Mouse (Mus musculus): ENCODE measurements at regions not wholly inside any gene's neighbourhood (a gene's known extent, or its start where the extent isn't known, plus 50 kb on each side); places are given as distances from the start of the nearest gene placed in this dataset.

- Histone ChIP-seq H3K27ac (replicated peaks) (no peak overlapping the region), H3K4me1 (peaks cover 4% of the 10 kb centered on the region; the same call in 1 of the 2 replicates), H3K27me3 (no peaks in the 10 kb centered on the region), H3K4me2 (replicated peaks) (no peak overlapping the region), H3K9ac (replicated peaks) (no peak overlapping the region), H3K9me3 (no peaks in the 10 kb centered on the region), H3K4me3 (no peak overlapping the region), H3K36me3 (no peaks in the 10 kb centered on the region)
- WGBS, result 88% methylated on average over 10 of the region's 10 CpGs
- ATAC-seq (ENCODE audit: low FRiP score, low read depth), result no peak
Measured at GRCm38 (mm10) chr3:34426955-34427354, 223.2 kb upstream of the Sox2 start.

- 70% methylated on average over 3 of the region's 3 CpGs for WGBS
- Histone ChIP-seq H3K9ac (replicated peaks) (no peak overlapping the region; the same call in 1 of the 2 replicates), H3K4me3 (no peak overlapping the region), H3K36me3 (no peaks in the 10 kb centered on the region), H3K9me3 (no peaks in the 10 kb centered on the region), H3K4me2 (replicated peaks) (peak overlapping the region; percentile 30; the same call in 1 of the 2 replicates), H3K27me3 (no peaks in the 10 kb centered on the region), H3K27ac (replicated peaks) (peak overlapping the region; percentile 63), H3K4me1 (peaks cover 13% of the 10 kb centered on the region)
- peak; percentile 57 for ATAC-seq (ENCODE audit: low FRiP score, low read depth)
Measured at GRCm38 (mm10) chr3:34411915-34412306, 238.3 kb upstream of the Sox2 start.

GRCm38 (mm10) chr3:34411142-34411914 is 238.9 kb upstream of the Sox2 start:
- Histone ChIP-seq H3K4me2 (replicated peaks) (peak overlapping the region; percentile 30), H3K4me1 (peaks cover 13% of the 10 kb centered on the region), H3K9me3 (no peaks in the 10 kb centered on the region), H3K27me3 (no peaks in the 10 kb centered on the region), H3K27ac (replicated peaks) (peak overlapping the region; percentile 63), H3K4me3 (no peak overlapping the region), H3K36me3 (no peaks in the 10 kb centered on the region), H3K9ac (replicated peaks) (no peak overlapping the region; the same call in 1 of the 2 replicates)
- WGBS, result 34% methylated on average over 10 of the region's 10 CpGs
- peak; percentile 95 for ATAC-seq (ENCODE audit: low FRiP score, low read depth)

- Histone ChIP-seq H3K9me3 (no peaks in the 10 kb centered on the region), H3K27me3 (no peaks in the 10 kb centered on the region), H3K4me1 (no peaks in the 10 kb centered on the region), H3K36me3 (no peaks in the 10 kb centered on the region), H3K4me2 (replicated peaks) (no peak overlapping the region), H3K27ac (replicated peaks) (no peak overlapping the region), H3K4me3 (no peak overlapping the region), H3K9ac (replicated peaks) (no peak overlapping the region)
- 94% methylated on average over 2 of the region's 2 CpGs for WGBS
- no peak for ATAC-seq (ENCODE audit: low FRiP score, low read depth)
Measured at GRCm38 (mm10) chr3:34403586-34403985, 246.6 kb upstream of the Sox2 start.

- H3K4me3 ChIP-seq, result no peak overlapping the region
- no peak for ATAC-seq (ENCODE audit: low FRiP score, low read depth)
Measured at GRCm38 (mm10) chr3:34391275-34391674, 258.9 kb upstream of the Sox2 start.

GRCm38 (mm10) chr3:34384965-34385505 is 265.2 kb upstream of the Sox2 start:
- Histone ChIP-seq H3K36me3 (no peaks in the 10 kb centered on the region), H3K4me3 (no peak overlapping the region), H3K9ac (replicated peaks) (no peak overlapping the region), H3K4me1 (0 out of 2 replicates have a peak, but pooled peaks cover 3% of the 10 kb centered on the region), H3K27me3 (no peaks in the 10 kb centered on the region), H3K4me2 (replicated peaks) (no peak overlapping the region), H3K27ac (replicated peaks) (no peak overlapping the region), H3K9me3 (no peaks in the 10 kb centered on the region)
- peak; percentile 58; the same call in 1 of the 2 replicates for ATAC-seq (ENCODE audit: low FRiP score, low read depth)
- 57% methylated on average over 12 of the region's 12 CpGs for WGBS

More at GRCm38 (mm10) chr3:34391275-34391674, 258.9 kb upstream of the Sox2 start:
- no peaks in the 10 kb centered on the region for H3K4me1 ChIP-seq
- WGBS, result 85% methylated on average over 2 of the region's 2 CpGs
- no peaks in the 10 kb centered on the region for H3K27me3 ChIP-seq
- H3K9me3 ChIP-seq, result peaks cover 12% of the 10 kb centered on the region; the same call in 1 of the 2 replicates
- H3K36me3 ChIP-seq, result no peaks in the 10 kb centered on the region
- no peak overlapping the region for H3K9ac ChIP-seq (replicated peaks)
- H3K4me2 ChIP-seq (replicated peaks), result no peak overlapping the region
- no peak overlapping the region for H3K27ac ChIP-seq (replicated peaks)

GRCm38 (mm10) chr3:34377913-34378312 is 272.3 kb upstream of the Sox2 start:
- Histone ChIP-seq H3K27ac (replicated peaks) (no peak overlapping the region), H3K4me2 (replicated peaks) (no peak overlapping the region), H3K4me3 (no peak overlapping the region), H3K36me3 (no peaks in the 10 kb centered on the region), H3K27me3 (0 out of 2 replicates have a peak, but pooled peaks cover 5% of the 10 kb centered on the region), H3K9me3 (no peaks in the 10 kb centered on the region), H3K4me1 (peaks cover 17% of the 10 kb centered on the region), H3K9ac (replicated peaks) (no peak overlapping the region)
- ATAC-seq (ENCODE audit: low FRiP score, low read depth), result no peak
- WGBS, result 39% methylated on average over 2 of the region's 2 CpGs

- H3K9ac ChIP-seq (replicated peaks), result 0 out of 2 replicates have a peak overlapping the region, but pooled peaks have one; percentile 28
- H3K9me3 ChIP-seq, result no peaks in the 10 kb centered on the region
- H3K27me3 ChIP-seq, result 0 out of 2 replicates have a peak, but pooled peaks cover 5% of the 10 kb centered on the region
- H3K27ac ChIP-seq (replicated peaks), result no peak overlapping the region
- H3K36me3 ChIP-seq, result no peaks in the 10 kb centered on the region
- H3K4me1 ChIP-seq, result peaks cover 17% of the 10 kb centered on the region
- no peak overlapping the region for H3K4me3 ChIP-seq
- peak; percentile 52 for ATAC-seq (ENCODE audit: low FRiP score, low read depth)
- 22% methylated on average over 12 of the region's 12 CpGs for WGBS
- peak overlapping the region; percentile 38 for H3K4me2 ChIP-seq (replicated peaks)
Measured at GRCm38 (mm10) chr3:34377329-34377728, 272.9 kb upstream of the Sox2 start.

GRCm38 (mm10) chr3:34371418-34371817 is 278.8 kb upstream of the Sox2 start:
- H3K4me1 ChIP-seq, result no peaks in the 10 kb centered on the region
- no peaks in the 10 kb centered on the region for H3K9me3 ChIP-seq
- H3K27me3 ChIP-seq, result 0 out of 2 replicates have a peak, but pooled peaks cover 5% of the 10 kb centered on the region
- H3K9ac ChIP-seq (replicated peaks), result no peak overlapping the region
- WGBS, result 97% methylated on average over 2 of the region's 2 CpGs
- ATAC-seq (ENCODE audit: low FRiP score, low read depth), result no peak
- no peaks in the 10 kb centered on the region for H3K36me3 ChIP-seq
- no peak overlapping the region for H3K4me2 ChIP-seq (replicated peaks)
- no peak overlapping the region for H3K27ac ChIP-seq (replicated peaks)
- no peak overlapping the region for H3K4me3 ChIP-seq

GRCm38 (mm10) chr3:34338100-34338499 is 257.0 kb upstream of the Dnajc19 start:
- H3K36me3 ChIP-seq, result no peaks in the 10 kb centered on the region
- peaks cover 6% of the 10 kb centered on the region; the same call in 1 of the 2 replicates for H3K27me3 ChIP-seq
- H3K4me3 ChIP-seq, result no peak overlapping the region
- no peaks in the 10 kb centered on the region for H3K4me1 ChIP-seq
- H3K27ac ChIP-seq (replicated peaks), result no peak overlapping the region
- H3K9ac ChIP-seq (replicated peaks), result no peak overlapping the region
- 0 out of 2 replicates have a peak, but pooled peaks cover 4% of the 10 kb centered on the region for H3K9me3 ChIP-seq
- no peak overlapping the region for H3K4me2 ChIP-seq (replicated peaks)
- ATAC-seq (ENCODE audit: low FRiP score, low read depth), result no peak
- 86% methylated on average over 9 of the region's 9 CpGs for WGBS

GRCm38 (mm10) chr3:34333555-34333954 is 252.4 kb upstream of the Dnajc19 start:
- peaks cover 18% of the 10 kb centered on the region; the same call in 1 of the 2 replicates for H3K4me1 ChIP-seq
- H3K4me3 ChIP-seq, result no peak overlapping the region
- H3K9me3 ChIP-seq, result no peaks in the 10 kb centered on the region
- peaks cover 12% of the 10 kb centered on the region; the same call in 1 of the 2 replicates for H3K27me3 ChIP-seq
- no peak overlapping the region for H3K27ac ChIP-seq (replicated peaks)
- H3K36me3 ChIP-seq, result no peaks in the 10 kb centered on the region
- H3K4me2 ChIP-seq (replicated peaks), result no peak overlapping the region
- WGBS, result 91% methylated on average over 4 of the region's 4 CpGs
- H3K9ac ChIP-seq (replicated peaks), result no peak overlapping the region
- no peak for ATAC-seq (ENCODE audit: low FRiP score, low read depth)

- Histone ChIP-seq H3K9me3 (no peaks in the 10 kb centered on the region), H3K4me1 (peaks cover 18% of the 10 kb centered on the region; the same call in 1 of the 2 replicates), H3K9ac (replicated peaks) (no peak overlapping the region), H3K4me2 (replicated peaks) (no peak overlapping the region), H3K36me3 (no peaks in the 10 kb centered on the region), H3K27me3 (peaks cover 16% of the 10 kb centered on the region; the same call in 1 of the 2 replicates), H3K27ac (replicated peaks) (no peak overlapping the region), H3K4me3 (no peak overlapping the region)
- WGBS, result 59% methylated on average over 5 of the region's 5 CpGs
- ATAC-seq (ENCODE audit: low FRiP score, low read depth), result no peak
Measured at GRCm38 (mm10) chr3:34331889-34332276, 250.8 kb upstream of the Dnajc19 start.
